Mouse (Mus musculus) CH12.LX (cell line): ENCODE data around the gene Cltc.

Experiments
- CTCF ChIP-seq, 2 experiments: IDR thresholded peaks in 1 of 2; conservative IDR thresholded peaks in 1 of 2; 2 replicates each; pipeline ENCODE4 v1.5.1; 2011 to 2012; ENCODE audit warnings: low read depth in 2 of 2, low read length in 2 of 2, improper control_type of control experiment in 1 of 2, inconsistent platforms in 1 of 2, mild to moderate bottlenecking in 1 of 2, moderate library complexity in 1 of 2
- E2F4 ChIP-seq: IDR thresholded peaks from 2 replicates; pipeline ENCODE4 v1.6.1; 2011; ENCODE audit warnings: low read depth, low read length, improper control_type of control experiment; ENCODE audit not compliant: insufficient replicate concordance
- EP300 ChIP-seq: IDR thresholded peaks from 2 replicates; pipeline ENCODE4 v1.6.1; 2011; ENCODE audit warnings: low read length, improper control_type of control experiment
- HCFC1 ChIP-seq: IDR thresholded peaks from 2 replicates; pipeline ENCODE4 v1.6.1; 2012; ENCODE audit warnings: low read depth, mild to moderate bottlenecking, inconsistent platforms, low read length, improper control_type of control experiment
- MAFK ChIP-seq: IDR thresholded peaks from 2 replicates; pipeline ENCODE4 v1.6.1; 2011; ENCODE audit warnings: low read length, improper control_type of control experiment; ENCODE audit not compliant: insufficient replicate concordance
- MAX ChIP-seq: IDR thresholded peaks from 2 replicates; pipeline ENCODE4 v1.6.1; 2011; ENCODE audit warnings: low read length, improper control_type of control experiment
- MEF2A ChIP-seq: IDR thresholded peaks from 2 replicates; pipeline ENCODE4 v1.6.1; 2014; ENCODE audit warnings: low read depth, mild to moderate bottlenecking, inconsistent platforms, low read length, improper control_type of control experiment, borderline replicate concordance
- POLR2A ChIP-seq: IDR thresholded peaks from 2 replicates; pipeline ENCODE4 v1.6.1; 2011; ENCODE audit warnings: low read depth, mild to moderate bottlenecking, improper control_type of control experiment, low read length
- SMC3 ChIP-seq: IDR thresholded peaks from 2 replicates; pipeline ENCODE4 v1.6.1; 2011; ENCODE audit warnings: low read depth, low read length, improper control_type of control experiment
- ZC3H11A ChIP-seq: IDR thresholded peaks from 2 replicates; pipeline ENCODE4 v1.6.1; 2012; ENCODE audit warnings: low read depth, mild to moderate bottlenecking, inconsistent platforms, low read length, improper control_type of control experiment
- ZKSCAN1 ChIP-seq: IDR thresholded peaks from 2 replicates; pipeline ENCODE4 v1.6.1; 2012; ENCODE audit warnings: low read depth, inconsistent platforms, low read length, improper control_type of control experiment, borderline replicate concordance
- ZNF384 ChIP-seq: IDR thresholded peaks from 2 replicates; pipeline ENCODE4 v1.6.1; 2012; ENCODE audit warnings: low read depth, low read length, improper control_type of control experiment, inconsistent platforms

DNA sequence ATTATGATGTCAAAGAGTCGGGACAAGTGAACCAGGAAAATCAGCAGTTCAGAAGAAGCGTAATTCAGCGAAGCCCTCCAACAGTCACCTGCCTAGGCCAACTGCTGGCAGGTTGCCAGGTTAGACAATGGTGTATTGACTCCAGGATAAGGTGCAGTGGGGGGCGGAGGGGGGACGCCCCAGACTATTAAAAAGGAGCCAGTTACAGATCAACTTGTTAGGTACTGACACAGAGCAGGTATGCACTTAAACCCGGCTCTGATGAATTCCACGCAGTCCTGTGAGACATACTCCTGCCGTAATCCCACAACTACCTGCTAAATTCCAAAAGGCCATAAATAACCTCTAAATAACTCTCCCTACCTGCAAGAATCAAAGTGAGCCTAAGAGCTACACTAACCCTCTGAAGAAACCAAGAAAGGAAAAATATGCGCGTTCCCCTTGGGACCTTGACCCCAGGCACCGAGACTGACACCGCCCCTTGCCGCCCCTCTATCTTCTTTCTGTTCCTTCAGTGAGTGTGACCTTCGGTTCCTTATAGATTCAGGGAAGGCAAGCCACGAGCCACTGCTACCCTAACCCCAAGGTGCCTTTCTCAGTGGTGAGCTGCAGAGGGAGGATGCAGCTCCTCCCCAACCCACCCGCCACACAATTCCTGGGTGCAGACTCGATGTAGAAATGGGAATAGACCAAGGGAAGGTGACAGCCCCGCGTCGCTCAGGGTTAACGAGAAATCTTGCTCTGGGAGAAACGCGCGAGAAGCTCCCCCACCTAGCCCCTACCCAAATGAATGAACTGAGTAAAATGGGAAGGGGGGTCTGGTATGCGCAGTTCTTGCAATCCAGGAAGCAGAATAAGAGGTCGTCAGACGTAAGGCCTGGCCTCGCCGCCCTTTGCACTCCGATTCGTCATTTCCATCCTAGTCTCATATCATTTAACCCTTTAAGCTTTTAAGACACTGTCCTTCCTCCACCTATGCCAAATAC is 916 bp downstream of the Cltc start:
- 0 out of 2 replicates have a peak, but pooled peaks have one; percentile 22 for TF ChIP-seq EP300
- TF ChIP-seq POLR2A = no peak
- TF ChIP-seq CTCF (conservative IDR thresholded peaks at IDR 0.05 in 1 of 2, IDR thresholded peaks at IDR 0.05 in 1 of 2; ENCODE audit: low read depth in 2 of 2, low read length in 2 of 2) = no peak
- TF ChIP-seq MAFK = no peak
- TF ChIP-seq MEF2A = no peak
- TF ChIP-seq SMC3 = no peak
- TF ChIP-seq HCFC1 = no peak
- no peak for TF ChIP-seq ZKSCAN1
- TF ChIP-seq E2F4 = no peak
- TF ChIP-seq MAX = no peak
- no peak for TF ChIP-seq ZNF384
- TF ChIP-seq ZC3H11A = no peak
